Mouse (Mus musculus) regulatory T cell (primary cell): ENCODE data around the gene Otogl.

ENCODE experiments used
- in situ Hi-C: fragments of 300-600 bp; cut with MboI, MseI; formaldehyde crosslinking; loops from one replicate; pipeline ENCODE4 v1.15.1; 2025; ENCODE audit warnings: high pct_unique_total_duplicates

Gene Otogl

DNA sequence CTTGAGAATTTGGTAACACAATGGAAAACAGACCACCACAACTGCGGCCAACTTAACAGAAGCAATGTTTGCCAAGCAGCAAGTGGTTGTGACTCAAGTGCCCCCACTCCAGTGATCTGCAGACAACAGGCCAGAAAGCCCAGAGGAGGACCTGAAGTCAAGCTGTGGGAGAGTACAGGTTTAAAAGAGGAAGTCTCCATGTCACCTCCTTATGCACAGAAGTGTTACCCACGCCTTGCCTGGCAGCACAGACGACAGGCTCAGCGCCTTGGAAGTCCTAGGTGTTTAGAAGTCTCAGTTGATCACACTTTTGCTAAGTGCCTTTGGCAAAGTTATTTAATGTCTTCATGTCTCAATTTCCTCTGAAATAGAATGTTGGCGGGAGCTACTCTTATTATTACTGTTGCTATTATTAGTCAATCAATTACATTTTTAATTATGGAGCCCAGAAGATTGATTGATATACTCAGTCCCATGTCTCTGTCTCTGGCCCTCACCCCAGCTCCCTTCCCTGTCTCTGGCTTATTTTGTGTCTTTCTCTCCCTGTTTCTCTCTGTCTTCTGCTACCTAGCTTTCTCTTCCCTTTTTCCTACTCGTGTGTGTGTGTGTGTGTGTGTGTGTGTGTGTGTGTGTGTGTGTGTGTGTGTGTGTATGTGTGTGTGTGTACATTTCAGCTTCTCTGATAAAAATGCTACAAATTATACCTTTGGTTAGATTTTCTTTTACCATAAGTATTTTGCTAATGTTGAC lies 101.1 kb downstream of the Otogl start:
- in situ Hi-C loops, result no loop called here

DNA sequence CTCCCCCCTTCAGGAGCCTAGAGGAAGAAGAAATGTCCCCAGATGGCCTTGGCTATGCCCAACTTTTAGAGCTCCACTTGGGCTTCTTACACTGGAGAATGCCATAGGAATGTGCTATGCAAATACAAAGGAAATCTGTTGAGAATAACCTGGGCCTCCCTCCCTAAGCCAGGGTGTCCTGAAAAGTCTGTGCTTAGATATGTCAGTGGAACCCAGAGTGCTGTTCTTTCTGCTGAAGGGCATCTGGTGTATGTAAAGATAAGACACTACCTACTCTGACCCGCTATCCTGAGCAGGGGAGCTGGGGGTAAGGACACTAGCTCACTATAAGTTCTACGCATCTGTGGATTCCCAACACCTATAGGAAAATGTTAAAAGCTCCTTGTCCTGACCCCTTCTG lies 106.7 kb downstream of the Otogl start:
- in situ Hi-C loops, result loop anchor here (10.0 kb wide), 1 partner anchor 120 kb away; no protein-coding TSS in a partner anchor

DNA sequence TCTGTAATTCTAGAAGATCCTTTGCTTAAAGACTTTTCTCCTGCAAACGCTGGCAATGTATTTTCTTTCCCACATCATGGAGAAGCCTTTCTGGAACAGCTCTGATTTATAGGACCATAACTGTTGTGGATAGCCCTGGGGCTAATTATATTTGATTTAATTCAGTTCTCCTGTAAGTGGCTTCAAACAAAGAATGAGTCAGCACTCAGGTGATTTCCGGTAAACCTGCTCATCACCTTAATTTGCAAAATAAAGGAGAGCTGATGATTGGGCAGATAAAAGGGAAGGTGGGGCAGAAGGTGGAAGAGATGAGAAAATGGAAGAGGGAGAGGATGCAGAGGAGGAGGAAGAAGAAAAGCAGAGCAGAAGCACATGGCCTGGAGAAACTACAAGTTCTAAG lies 107.6 kb downstream of the Otogl start:
- in situ Hi-C loops, result loop anchor here (10.0 kb wide), 1 partner anchor 121 kb away; no protein-coding TSS in a partner anchor

DNA sequence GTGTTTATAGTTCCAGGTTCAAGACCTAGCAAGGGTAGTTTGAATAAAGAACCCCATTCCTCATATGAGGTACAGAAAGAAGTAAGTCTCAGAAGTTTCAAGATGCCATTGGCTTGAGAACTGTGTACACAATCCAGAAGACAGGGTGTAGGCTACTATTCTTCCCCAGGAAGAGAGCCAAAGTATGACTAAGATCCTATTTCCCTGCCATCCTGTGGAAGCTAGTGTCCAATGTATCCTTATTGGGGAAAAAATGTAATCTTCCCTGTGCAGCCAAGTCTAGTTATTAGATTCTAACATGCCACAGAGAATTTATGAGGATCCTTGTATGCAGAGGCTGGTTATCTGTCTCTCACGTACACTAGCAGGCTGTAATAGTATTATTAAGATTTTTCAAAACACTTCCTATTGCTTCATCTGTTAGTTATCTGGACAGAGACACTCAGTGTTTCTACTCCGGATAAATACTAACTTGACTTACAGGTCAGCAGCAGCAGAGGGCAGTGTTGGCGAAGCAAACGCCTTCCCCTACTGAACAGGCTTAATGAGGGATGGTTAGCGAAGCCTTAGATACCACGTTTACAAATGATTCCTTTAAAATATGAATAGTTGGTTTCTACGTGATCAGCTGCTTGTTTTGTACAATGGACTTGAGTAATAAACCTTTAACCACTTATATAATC lies 112.1 kb downstream of the Otogl start:
- in situ Hi-C loops, result loop anchor here (10.0 kb wide), 1 partner anchor 125 kb away; no protein-coding TSS in a partner anchor

DNA sequence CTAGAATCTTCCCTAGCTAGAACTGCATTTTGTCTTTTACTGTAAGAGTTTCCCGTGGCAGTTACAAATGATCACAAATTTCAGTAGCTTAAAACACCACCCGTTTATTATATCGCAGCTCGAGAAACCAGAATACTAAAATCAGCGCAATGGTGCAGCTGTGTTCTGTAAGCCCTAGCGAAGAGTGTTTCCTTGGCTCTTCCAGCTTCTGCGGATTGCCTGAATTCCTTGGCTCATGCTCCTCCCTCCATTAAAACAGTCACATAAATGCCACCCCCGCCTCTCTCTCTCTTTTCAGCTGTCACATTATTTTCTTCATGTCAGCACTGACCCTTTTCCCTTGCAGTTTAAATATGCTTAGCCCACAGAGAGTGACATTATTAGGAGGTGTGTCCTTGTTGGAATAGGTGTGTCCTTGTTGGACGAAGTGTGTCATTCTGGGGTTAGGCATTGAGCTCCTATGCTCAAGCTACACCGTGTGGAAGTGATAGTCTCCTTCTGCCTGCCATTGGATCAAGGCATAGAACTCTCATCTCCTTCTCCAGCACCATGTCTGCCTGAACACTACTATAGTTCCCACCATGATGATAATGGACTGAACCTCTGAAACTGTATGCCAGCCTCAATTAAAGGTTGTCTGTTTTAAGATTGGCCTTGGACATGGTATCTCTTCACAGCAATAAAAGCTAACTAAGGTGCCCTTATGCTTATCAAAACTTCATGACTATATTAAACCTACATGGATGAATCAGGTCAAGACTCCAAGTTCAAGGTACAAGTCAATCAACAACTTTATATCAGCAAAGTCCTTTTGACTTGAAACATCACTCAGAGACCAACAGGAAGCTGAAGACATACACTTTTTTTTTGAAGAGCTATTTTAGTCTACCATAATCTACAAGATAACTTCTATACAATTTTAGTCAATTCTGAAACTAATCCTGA lies 116.8 kb downstream of the Otogl start:
- in situ Hi-C loops, result no loop called here

DNA sequence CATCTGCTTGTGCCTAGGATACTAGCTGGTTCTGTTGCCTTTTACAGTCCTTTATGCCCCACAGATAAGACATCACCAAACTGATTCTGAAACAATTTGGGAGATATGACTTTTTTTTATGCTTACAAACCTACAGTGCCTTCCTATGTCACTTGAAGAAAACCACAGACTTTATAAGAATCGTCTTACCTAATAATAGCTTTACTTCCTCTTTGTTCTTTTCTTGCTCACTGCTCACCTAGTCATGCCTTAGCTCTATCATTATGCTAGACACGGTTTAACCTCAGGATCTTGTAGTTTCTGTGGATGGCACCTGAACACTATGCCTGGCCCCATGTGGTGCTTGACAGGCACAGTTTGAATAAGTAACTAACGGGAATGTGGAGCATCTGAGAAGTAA lies 119.4 kb downstream of the Otogl start:
- in situ Hi-C loops, result no loop called here

DNA sequence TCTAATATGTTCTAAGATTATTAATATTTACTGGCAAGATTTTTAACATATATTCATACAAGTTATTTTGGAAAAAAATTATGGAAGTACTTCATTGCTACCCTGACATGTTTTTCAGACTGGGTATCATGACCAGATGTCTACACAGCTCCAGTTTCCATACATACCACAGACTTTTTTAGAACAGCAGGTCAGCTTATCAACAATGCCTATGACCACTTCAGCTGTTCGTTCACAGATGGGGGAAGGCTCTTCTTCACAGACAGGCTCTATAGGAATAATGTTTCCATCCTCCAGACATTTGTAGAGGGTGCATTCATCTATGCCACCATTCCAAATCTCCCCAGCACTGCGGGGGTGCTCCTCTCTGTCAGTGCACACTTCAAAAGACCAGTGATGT lies 132.4 kb downstream of the Otogl start:
- in situ Hi-C loops, result no loop called here

DNA sequence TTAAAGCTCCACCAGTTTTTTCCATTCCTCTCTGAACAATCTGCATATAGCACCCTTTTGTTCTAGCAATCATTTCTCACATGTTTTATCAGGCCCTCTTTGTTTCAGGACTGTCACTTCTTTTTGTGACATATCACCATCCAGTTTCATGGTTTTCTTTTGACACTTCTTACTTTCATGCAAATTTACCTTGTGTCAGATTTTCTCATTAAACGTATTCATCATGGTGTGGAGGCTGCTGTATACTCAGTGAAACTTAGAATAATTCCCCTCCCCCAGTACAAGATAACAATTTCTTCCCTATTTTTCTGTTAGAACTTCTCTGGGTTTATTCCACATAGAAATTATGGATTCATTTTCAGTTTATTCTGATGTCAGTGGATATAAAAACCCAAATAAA lies 152.3 kb downstream of the Otogl start:
- in situ Hi-C loops, result no loop called here

DNA sequence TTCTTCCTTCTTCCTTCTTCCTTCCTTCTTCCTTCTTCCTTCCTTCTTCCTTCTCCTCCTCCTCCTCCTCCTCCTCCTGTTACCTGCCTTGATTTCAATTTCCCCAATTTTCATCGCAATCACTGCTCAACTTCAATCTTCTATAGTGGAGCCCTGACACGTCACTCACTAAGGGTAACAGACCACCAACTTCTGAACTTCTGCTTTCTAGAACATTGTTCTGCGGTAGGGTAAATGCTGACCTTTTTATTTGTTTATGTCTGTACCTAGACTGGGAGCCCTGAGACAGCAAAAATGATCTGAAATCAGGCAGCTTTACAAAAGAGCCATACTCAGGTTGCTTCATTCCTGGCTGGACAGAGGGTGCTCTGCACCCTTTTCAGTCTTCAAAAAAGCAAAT lies 158.5 kb downstream of the Otogl start:
- in situ Hi-C loops, result no loop called here

DNA sequence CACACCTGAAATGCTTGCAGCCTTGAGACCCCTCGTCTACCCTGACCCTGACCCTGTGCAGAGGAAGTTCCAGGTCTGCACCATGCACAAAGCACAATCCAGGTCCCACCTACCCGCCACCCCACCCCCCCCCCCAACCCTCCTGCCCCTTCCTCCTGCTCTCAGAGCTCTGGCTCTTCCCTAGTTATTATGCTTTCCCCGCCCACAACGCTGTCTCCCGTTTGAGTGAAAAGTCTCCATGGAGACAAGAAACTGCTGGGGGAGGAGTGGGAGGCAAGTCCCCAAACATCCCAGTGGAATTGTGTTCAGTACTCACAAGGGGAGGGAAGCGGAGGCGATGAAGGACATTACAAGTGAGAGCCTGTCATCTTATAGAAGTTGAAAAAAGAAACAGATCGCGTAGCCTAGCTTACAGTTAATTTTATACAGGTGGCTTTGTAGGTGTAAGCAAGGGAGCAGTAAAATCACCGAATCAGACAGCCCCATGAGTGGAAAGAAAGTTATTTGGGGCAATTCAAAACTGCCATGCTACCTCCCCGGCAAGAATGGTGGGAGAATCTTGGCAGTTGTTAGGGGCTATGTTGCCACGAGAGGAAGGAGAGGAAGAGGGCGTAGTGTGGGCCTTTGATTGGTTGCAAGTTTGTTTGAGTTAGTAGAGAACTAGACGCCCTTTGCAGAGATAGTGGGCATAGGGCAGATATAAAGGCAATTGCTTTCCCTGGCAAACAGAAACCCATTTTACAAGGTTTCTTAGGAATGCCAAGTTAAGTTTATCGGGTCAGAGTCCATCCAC lies 159.4 kb downstream of the Otogl start:
- in situ Hi-C loops, result no loop called here

DNA sequence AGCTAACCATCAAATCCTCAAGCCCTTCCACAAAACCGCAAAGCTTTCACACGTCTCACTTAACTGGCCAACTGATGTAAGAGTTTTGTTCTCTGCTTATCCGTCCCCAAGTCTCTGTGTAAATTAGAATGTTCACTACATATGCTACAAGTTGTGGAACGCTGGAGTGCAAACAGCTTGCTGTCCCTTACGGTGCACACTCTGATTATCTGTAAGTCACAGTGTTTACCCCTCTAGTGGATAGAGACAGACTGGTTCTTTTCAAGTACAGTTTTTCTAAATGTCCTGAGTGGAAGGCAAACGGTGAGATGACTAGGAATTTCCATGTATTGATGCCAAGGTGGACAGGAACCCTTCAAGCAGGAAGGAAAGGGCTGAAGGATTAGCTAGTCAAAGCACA lies 160.0 kb downstream of the Otogl start:
- in situ Hi-C loops, result no loop called here

DNA sequence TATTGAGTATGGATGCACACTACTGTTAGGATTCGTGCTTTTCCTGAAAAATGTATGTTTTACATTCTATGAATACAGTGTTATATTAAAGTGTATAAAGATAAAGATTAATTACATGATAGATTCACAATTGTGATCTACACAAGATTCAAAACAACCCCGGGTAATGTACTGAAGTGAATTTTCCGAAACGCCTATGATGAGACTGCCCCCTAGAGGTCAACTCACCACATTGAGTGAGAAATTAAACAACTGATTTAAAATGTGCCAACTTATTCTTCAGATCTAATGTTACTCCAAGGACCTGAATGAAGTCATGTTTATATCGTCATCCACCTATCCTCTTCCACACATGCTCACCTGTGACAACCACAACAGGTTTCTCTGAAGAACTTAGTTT lies 164.4 kb downstream of the Otogl start:
- in situ Hi-C loops, result no loop called here

DNA sequence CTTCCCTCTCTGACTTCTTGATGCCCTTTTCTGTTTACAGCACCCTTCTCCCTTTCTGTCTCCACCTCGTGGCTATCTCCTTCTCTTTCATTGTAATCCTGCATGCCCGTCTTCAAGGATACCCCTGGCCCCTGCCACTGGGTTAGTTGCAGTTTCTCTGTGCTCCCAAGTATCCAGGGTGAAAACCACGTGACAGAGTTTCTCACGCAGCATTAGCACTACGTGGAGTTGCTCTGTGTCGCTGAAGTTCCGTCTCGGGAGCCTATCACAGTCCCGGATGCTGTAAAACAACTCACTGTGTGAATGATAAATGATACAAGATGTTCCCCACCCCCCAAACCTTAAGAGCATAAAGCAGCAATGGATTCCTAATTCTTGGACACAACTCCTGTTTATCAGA lies 165.2 kb downstream of the Otogl start:
- in situ Hi-C loops, result no loop called here

DNA sequence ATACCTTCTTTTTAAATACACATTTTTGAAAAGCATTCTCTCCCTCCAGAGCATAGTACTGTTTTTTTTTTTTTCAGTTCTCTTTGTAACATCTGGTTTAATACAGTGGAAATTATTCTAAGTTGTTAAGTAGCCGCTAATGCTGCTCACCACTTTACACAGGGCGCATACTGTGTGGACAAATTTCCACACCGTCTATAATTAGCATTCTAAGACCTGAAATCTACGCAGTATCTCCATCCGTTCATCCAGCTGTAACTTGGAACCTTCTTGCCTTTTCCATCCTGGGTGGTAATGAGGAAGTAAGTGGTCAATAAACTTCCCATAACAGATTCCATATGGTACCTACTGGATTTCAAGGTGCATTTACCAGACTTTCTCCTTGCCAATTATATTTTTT lies 172.1 kb downstream of the Otogl start:
- in situ Hi-C loops, result no loop called here

DNA sequence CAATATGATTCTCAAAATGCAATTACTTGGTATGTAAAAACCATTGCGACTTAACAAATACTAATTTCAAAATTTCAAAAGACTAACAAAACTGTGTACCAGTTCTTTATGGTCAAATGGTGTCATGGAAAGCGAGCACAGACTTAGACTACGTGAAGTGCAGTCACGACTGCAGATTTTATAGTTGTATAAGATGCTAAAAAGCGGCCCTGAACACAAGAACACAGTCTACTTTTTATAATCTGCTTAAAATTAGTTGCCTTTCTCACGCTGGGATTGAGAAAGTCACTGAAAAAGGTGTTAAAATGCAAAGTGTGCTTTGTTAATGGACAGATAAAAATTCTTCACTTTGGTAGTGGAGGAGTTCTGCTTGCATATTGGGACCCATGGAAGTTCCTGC lies 174.2 kb downstream of the Otogl start:
- in situ Hi-C loops, result no loop called here

DNA sequence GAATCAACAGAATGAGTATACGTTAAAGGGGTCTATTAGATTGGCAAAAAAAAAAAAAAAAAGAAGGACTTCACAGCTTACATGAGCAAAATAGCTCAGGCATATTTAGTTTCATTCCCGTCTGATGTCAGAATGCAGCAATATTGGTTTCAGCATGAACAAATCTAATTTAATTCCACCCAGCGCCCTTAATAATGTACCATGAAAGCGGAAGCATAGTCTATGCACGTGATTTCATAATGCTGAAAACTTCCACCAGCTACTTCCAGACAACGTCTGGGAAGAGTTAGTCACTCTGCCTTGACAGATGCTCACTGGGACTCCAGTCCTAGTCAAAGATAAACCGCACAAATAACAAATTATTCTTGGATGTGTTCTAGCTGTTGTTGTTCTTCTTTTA lies 176.5 kb downstream of the Otogl start:
- in situ Hi-C loops, result no loop called here

DNA sequence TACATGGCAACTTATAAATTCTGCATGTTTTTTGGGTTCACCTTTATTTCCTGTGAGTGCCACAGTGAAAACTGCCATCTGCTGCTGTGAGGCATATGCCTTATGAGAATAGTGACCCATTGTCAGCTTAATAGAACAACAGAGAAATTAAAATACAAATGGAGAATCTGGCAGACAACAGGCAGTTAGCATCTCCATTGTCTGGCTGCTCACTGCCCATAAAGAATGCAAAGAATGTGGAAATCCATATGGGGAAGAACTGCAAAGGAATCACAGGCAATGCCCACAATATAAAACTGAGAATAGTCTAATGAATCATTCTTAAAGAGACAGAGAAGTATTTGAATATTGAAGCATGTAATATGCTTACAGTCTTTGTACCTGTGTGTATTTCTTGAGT lies 177.6 kb downstream of the Otogl start:
- in situ Hi-C loops, result no loop called here

DNA sequence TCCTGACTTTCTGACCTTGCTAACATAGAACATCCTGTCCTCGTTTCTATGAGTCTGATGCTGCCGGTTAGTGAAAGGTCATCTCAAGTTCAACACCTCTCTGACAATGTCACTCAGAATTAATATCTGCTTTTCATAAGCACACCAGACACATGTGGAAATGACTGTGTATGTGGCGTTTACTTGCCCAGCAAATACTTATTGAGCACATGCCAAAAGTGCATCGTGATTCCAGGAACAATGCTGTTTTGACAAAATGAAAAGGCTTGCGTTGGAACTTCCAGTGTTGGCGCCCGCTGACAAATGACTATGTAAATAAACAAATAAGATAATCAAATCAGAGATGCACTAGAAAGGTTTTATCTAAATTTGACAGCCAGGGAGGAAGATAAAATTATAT lies 186.3 kb downstream of the Otogl start:
- in situ Hi-C loops, result no loop called here

DNA sequence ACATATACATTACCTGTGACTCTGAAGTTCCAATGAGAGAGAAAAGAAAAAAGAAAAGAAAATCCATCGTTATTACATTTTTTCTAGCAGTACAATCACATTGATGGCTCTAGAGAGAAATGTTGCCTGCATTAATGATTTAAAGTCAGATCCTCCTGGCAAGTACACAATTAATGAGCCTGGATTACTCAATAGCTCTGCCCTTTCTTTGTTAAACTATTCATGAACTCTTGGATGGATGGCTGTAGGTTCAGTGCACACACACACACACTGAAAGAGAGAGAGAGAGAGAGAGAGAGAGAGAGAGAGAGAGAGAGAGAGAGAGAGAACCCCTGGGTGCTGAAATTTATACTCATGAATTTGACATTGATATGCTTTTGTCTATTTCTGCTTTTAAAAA lies 192.1 kb downstream of the Otogl start, which contains the start of gene Ptprq:
Gene Ptprq (minus strand): TSS at position 246 of the 400 bp plus-strand sequence.
- in situ Hi-C loops, result no loop called here
